Mouse (Mus musculus): ENCODE data around the gene Ifna7. TPM values are rescaled to one million over a fixed set of nuclear protein-coding genes. Genes with fewer than 3 reads are reported as not detected.

Gene Ifna7
- total RNA-seq, 2 experiments from 2014 or later, result not detected

DNA sequence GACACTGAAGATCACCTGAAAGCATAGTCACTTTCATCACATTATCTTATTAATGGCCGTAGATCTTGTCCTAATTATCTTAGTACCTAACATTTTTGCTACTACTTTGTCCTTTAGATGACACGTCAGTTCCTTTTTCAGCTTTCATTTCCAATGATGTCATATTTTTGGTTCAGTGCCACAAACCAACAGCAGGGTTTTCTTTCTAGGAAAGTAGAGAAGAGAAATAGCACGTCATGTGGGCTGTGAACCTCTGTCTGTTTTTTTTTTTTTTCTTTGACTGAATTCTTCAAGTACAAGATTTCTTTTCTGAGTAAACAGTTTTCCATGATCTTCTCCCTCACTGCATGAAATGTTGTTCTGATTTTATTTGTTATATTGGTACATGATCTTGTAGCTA, 24.0 kb downstream of the Ifna7 start:
- no peak for DNase-seq (ENCODE audit: low spot score)

GRCm38 (mm10) chr4:88841438-88841911, 25.4 kb downstream of the Ifna7 start, which contains the start of gene Ifna4:
Gene Ifna4, plus strand, starts transcription at chr4:88841861.
- DNase-seq (ENCODE audit: low spot score), result no peak

GRCm38 (mm10) chr4:88845334-88845733, 29.3 kb downstream of the Ifna7 start:
- DNase-seq (ENCODE audit: low spot score), result no peak

DNA sequence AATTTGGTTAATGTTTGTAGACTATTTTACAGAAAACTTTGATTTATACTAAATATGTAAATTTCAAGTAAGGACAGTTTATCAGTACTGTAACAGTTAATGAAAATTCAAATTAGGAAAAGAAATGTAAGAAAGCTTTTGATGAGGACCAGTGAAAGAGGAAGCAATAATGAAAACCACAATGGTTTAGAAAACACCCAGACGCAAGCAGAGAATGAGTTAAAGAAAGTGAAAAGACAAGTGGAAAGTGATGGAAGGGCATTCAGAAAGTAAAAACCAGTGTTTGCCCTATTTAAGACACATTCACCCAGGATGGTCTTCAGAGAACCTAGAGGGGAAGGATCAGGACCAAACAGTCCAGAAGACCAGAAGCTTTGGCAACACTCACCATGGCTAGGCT, 33.7 kb downstream of the Ifna7 start, which contains the start of gene Ifna1:
Gene Ifna1, plus strand, starts transcription at position 390 of the 400 bp plus-strand sequence.
- no peak for DNase-seq (ENCODE audit: low spot score)

DNA sequence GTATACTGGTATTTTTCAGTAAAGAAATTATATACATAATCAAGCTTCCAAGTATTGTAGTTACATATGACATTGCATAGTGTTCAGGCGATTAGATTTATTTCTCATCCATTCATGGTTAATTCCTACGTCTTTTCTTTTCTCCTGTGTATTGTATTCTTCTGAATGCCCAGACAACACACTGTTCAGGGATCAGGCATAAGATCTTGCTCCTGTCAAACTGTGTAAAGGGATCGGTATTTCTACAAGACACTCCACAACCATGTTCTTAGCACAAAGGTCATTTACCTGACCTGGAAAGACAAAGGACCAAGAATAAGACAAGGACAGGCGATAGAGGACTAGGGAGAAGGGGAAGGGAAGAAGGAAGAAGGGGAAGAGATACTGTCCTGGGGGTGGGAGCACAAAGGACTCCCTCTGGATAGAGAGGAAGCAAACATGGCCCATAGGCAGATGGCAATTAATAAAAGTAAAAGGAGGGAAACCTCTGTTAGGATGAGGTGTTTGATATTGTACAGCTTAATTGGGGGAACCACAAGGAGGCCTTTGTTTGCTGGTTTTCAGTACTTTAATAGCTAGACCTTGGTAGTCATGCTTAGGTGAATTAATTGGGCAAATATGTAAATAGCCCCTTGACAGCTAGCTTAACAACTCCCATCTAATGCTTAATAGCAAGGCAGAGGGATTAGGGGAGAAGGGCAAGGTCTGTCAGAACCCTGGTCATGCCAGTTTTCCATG, 35.2 kb downstream of the Ifna7 start:
- no peak for DNase-seq (ENCODE audit: low spot score)

DNA sequence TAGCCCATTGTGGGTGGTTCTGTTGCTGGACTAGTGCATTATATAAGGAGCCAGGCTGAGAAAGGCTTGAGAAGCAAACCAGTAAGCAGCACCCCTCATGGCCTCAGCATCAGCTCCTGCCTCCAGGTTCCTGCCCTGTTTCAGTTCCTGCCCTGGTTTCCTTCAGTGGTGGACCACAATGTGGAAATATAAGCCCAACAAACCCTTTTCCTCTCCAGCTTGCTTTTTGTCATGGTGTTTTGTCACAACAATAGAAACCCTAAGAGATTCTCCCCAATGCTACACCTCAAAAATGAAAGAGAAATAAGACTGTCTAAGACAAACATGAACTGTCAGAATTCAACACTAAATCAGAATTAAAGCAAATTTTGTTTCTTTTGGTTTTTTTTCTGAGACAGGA, 43.2 kb downstream of the Ifna7 start:
- DNase-seq (ENCODE audit: low spot score), result no peak

GRCm38 (mm10) chr4:88863309-88863708, 47.3 kb downstream of the Ifna7 start:
- DNase-seq (ENCODE audit: low spot score), result no peak

GRCm38 (mm10) chr4:88864599-88864998, 48.6 kb downstream of the Ifna7 start:
- DNase-seq (ENCODE audit: low spot score), result no peak

GRCm38 (mm10) chr4:88865011-88865569, 49.1 kb downstream of the Ifna7 start:
- no peak for DNase-seq (ENCODE audit: low spot score)

Other genes starting within 250 kb of the Ifna7 start
- gene Ifna14, start 244.4 kb upstream of the Ifna7 start, total RNA-seq (2021), result not detected
- not detected for gene Ifna9, start 223.8 kb upstream of the Ifna7 start, total RNA-seq (2021)
- gene Ifna12, start 212.9 kb upstream of the Ifna7 start, total RNA-seq (2021), result not detected
- not detected for gene C87499, start 181.8 kb upstream of the Ifna7 start, total RNA-seq (2021)
- not detected for gene Ifna13, start 171.8 kb upstream of the Ifna7 start, total RNA-seq (2021)
- not detected for gene Ifna16, start 139.3 kb upstream of the Ifna7 start, total RNA-seq (2021)
- not detected for gene Ifna2, start 132.3 kb upstream of the Ifna7 start, total RNA-seq (2021)
- not detected for gene Ifnab, start 124.9 kb upstream of the Ifna7 start, total RNA-seq (2021)
- under 1 TPM in 1 of 2 experiments, not detected in 1; 0.21 TPM for gene Gm26566, start 94.4 kb upstream of the Ifna7 start, total RNA-seq (2021)
- 10 to 100 TPM; 50.5 to 62.5 TPM for gene Klhl9, start 93.8 kb upstream of the Ifna7 start, total RNA-seq (2021)
- gene Gm13271, start 61.4 kb upstream of the Ifna7 start, total RNA-seq (2021), result not detected
- not detected for gene Gm13283, start 56.1 kb upstream of the Ifna7 start, total RNA-seq (2021)
- not detected for gene Gm13290, start 42.4 kb upstream of the Ifna7 start, total RNA-seq (2021)
- not detected for gene Gm13289, start 39.3 kb upstream of the Ifna7 start, total RNA-seq (2021)
- gene Gm13272, start 36.4 kb upstream of the Ifna7 start, total RNA-seq (2021), result not detected
- gene Ifnz, start 34.1 kb upstream of the Ifna7 start, total RNA-seq (2021), result not detected
- not detected for gene Gm13276, start 30.5 kb upstream of the Ifna7 start, total RNA-seq (2021)
- not detected for gene Gm13277, start 27.6 kb upstream of the Ifna7 start, total RNA-seq (2021)
- gene Gm13278, start 24.7 kb upstream of the Ifna7 start, total RNA-seq (2021), result not detected
- gene Gm13275, start 21.7 kb upstream of the Ifna7 start, total RNA-seq (2021), result not detected
- gene Gm13279, start 18.8 kb upstream of the Ifna7 start, total RNA-seq (2021), result not detected
- gene Gm13285, start 16.6 kb upstream of the Ifna7 start, total RNA-seq (2021), result not detected
- gene Gm13287, start 13.0 kb upstream of the Ifna7 start, total RNA-seq (2021), result not detected
- gene Gm13288, start 10.7 kb upstream of the Ifna7 start, total RNA-seq (2021), result not detected
- not detected for gene Ifna11, start 3.7 kb downstream of the Ifna7 start, total RNA-seq (2021)
- gene Ifna6, start 11.2 kb downstream of the Ifna7 start, total RNA-seq (2021), result not detected
- gene Ifna5, start 19.3 kb downstream of the Ifna7 start, total RNA-seq (2021), result not detected
- gene Ifna4, start 25.6 kb downstream of the Ifna7 start, total RNA-seq (2021), result not detected
- gene Ifna1, start 33.9 kb downstream of the Ifna7 start, total RNA-seq (2021), result not detected
- gene Ifne, start 64.0 kb downstream of the Ifna7 start, total RNA-seq (2021), result not detected

Data from gastrocnemius, adult 18-20 months (tissue).